Mouse (Mus musculus) small intestine, adult 2 months (tissue): ENCODE data around the gene Sgms1.

Experiments
- CTCF ChIP-seq: fragments of 200-500 bp; IDR thresholded peaks from 2 replicates; pipeline ENCODE4 v1.5.1; 2012; ENCODE audit warnings: low read depth, mild to moderate bottlenecking, control low read depth, inconsistent platforms, low read length, moderate library complexity, mixed read lengths; ENCODE audit not compliant: insufficient replicate concordance, insufficient read length; ENCODE audit errors: extremely low read depth
- POLR2A ChIP-seq: fragments of 200-500 bp; IDR thresholded peaks from 2 replicates; pipeline ENCODE4 v1.6.1; 2012; ENCODE audit warnings: low read depth, mild to moderate bottlenecking, control low read depth, inconsistent platforms, low read length, moderate library complexity

DNA sequence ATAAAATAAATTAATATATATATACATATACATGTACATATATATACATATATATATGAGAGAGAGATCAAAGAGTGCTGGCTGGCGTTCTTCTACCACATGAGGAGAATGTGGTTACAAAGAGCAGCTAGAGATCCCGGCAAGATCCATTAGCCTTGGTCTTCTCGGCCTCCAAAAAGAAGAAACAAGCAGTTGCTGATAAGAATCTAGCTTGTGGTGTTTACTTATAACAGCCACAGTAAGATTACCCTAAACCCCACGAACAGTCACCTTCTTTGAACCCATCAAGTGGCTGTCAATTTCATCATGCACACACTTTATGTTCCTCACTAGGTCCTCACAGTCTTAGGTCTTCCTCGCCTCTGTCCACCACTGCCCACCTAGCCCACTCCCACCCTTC is 240.8 kb downstream of the Sgms1 start:
- TF ChIP-seq CTCF (no peak), POLR2A (no peak)
